Mouse (Mus musculus): ENCODE results near the gene Gm20929.
"Not testable (repeated sequence)": the region's sequence is repeated elsewhere in the genome, so short reads cannot be mapped to it uniquely, and the experiment has no call there.

Gene Gm20929

GRCm38 (mm10) chrY:53843649-53844048 is at the start of gene Gm20929:
TSS of gene Gm20929 (plus strand) at chrY:53843949.
- not testable (repeated sequence) for DNase-seq (ENCODE audit: extremely low read depth, low read depth, low spot score)

Measured in fat pad, adult 2 months (tissue).